Mouse (Mus musculus): Measurements from ENCODE around the gene H2al1h. TPM values are rescaled to one million over a fixed set of nuclear protein-coding genes. Genes with fewer than 3 reads are reported as not detected.
"Not testable (repeated sequence)": the region's sequence is repeated elsewhere in the genome, so short reads cannot be mapped to it uniquely, and the experiment has no call there.

The H2al1h gene
- polyA plus RNA-seq, 1 experiment from 2014 or later: not detected

DNA sequence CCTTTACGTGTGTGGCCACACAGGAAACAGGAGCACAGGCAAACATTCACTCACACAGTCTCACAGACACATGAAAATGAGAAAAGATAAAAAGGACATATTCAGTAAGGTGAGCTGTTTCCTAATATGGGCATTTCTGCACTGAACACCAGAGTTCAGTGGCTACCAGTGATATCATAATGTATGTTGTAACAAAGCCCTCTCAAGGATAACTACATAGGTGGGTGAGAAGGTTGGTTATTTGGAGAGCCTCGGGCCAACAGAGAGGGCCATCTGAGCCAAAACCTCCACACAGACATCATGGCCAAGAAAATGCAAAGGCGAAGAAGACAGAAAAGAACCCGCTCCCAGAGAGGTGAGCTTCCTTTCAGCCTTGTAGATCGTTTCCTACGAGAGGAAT is 12.8 kb upstream of the H2al1h start, which contains the start of gene H2al1d:
Gene H2al1d (plus strand): TSS at position 301 of the 400 bp plus-strand sequence.
- H3K4me2 ChIP-seq (ENCODE audit: low read length); H3K27ac ChIP-seq; H3K9ac ChIP-seq (ENCODE audit: low read depth, low read length); H3K9me3 ChIP-seq (replicated peaks; ENCODE audit: low read length); ATAC-seq (replicated peaks; ENCODE audit: low FRiP score, low read depth); H3K4me1 ChIP-seq (replicated peaks; ENCODE audit: insufficient read depth, low read length); H3K4me3 ChIP-seq (replicated peaks; ENCODE audit: low read depth, low read length); H3K27me3 ChIP-seq (ENCODE audit: insufficient read depth, low read length); H3K36me3 ChIP-seq (ENCODE audit: insufficient read depth, low read length); DNase-seq (ENCODE audit: low spot score): not testable (repeated sequence)
- WGBS: no CpG with 5 or more reads among the region's 6 CpGs

- not testable (repeated sequence) for ATAC-seq (replicated peaks; ENCODE audit: low FRiP score, low read depth); H3K27me3 ChIP-seq (ENCODE audit: insufficient read depth, low read length); H3K36me3 ChIP-seq (ENCODE audit: insufficient read depth, low read length); H3K27ac ChIP-seq; H3K9ac ChIP-seq (ENCODE audit: low read depth, low read length); H3K9me3 ChIP-seq (replicated peaks; ENCODE audit: low read length); H3K4me2 ChIP-seq (ENCODE audit: low read length); H3K4me1 ChIP-seq (replicated peaks; ENCODE audit: insufficient read depth, low read length); DNase-seq (ENCODE audit: low spot score); H3K4me3 ChIP-seq (replicated peaks; ENCODE audit: low read depth, low read length)
- WGBS: no CpG with 5 or more reads among the region's 3 CpGs
Observed at GRCm38 (mm10) chrX:11311634-11312033, 9.7 kb upstream of the H2al1h start, which contains the start of gene H2al1e. Gene H2al1e, plus strand, starts transcription at chrX:11311934.

DNA sequence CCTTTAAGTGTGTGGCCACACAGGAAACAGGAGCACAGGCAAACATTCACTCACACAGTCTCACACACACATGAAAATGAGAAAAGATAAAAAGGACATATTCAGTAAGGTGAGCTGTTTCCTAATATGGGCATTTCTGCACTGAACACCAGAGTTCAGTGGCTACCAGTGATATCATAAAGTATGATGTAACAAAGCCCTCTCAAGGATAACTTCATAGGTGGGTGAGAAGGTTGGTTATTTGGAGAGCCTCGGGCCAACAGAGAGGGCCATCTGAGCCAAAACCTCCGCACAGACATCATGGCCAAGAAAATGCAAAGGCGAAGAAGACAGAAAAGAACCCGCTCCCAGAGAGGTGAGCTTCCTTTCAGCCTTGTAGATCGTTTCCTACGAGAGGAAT is 6.4 kb upstream of the H2al1h start, which contains the start of gene H2al1f:
Gene H2al1f (plus strand): TSS at position 301 of the 400 bp plus-strand sequence.
- H3K4me2 ChIP-seq (ENCODE audit: low read length); H3K27ac ChIP-seq; H3K27me3 ChIP-seq (ENCODE audit: insufficient read depth, low read length); H3K9ac ChIP-seq (ENCODE audit: low read depth, low read length); ATAC-seq (replicated peaks; ENCODE audit: low FRiP score, low read depth); H3K4me3 ChIP-seq (replicated peaks; ENCODE audit: low read depth, low read length); H3K36me3 ChIP-seq (ENCODE audit: insufficient read depth, low read length); H3K4me1 ChIP-seq (replicated peaks; ENCODE audit: insufficient read depth, low read length); H3K9me3 ChIP-seq (replicated peaks; ENCODE audit: low read length); DNase-seq (ENCODE audit: low spot score): not testable (repeated sequence)
- WGBS: no CpG with 5 or more reads among the region's 6 CpGs

DNA sequence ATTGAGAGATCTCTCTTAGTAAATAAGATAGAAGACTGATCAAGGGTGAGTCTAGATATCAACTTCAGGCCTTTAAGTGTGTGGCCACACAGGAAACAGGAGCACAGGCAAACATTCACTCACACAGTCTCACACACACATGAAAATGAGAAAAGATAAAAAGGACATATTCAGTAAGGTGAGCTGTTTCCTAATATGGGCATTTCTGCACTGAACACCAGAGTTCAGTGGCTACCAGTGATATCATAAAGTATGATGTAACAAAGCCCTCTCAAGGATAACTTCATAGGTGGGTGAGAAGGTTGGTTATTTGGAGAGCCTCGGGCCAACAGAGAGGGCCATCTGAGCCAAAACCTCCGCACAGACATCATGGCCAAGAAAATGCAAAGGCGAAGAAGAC is 3.3 kb upstream of the H2al1h start, which contains the start of gene H2al1g:
Gene H2al1g (plus strand): TSS at position 301 of the 400 bp plus-strand sequence.
- not testable (repeated sequence) for H3K4me2 ChIP-seq (ENCODE audit: low read length); H3K9me3 ChIP-seq (replicated peaks; ENCODE audit: low read length); ATAC-seq (replicated peaks; ENCODE audit: low FRiP score, low read depth); H3K27ac ChIP-seq; H3K9ac ChIP-seq (ENCODE audit: low read depth, low read length); H3K36me3 ChIP-seq (ENCODE audit: insufficient read depth, low read length); H3K4me3 ChIP-seq (replicated peaks; ENCODE audit: low read depth, low read length); H3K27me3 ChIP-seq (ENCODE audit: insufficient read depth, low read length); DNase-seq (ENCODE audit: low spot score); H3K4me1 ChIP-seq (replicated peaks; ENCODE audit: insufficient read depth, low read length)
- no CpG with 5 or more reads among the region's 3 CpGs for WGBS

DNA sequence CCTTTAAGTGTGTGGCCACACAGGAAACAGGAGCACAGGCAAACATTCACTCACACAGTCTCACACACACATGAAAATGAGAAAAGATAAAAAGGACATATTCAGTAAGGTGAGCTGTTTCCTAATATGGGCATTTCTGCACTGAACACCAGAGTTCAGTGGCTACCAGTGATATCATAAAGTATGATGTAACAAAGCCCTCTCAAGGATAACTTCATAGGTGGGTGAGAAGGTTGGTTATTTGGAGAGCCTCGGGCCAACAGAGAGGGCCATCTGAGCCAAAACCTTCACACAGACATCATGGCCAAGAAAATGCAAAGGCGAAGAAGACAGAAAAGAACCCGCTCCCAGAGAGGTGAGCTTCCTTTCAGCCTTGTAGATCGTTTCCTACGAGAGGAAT is 3.1 kb downstream of the H2al1h start, which contains the start of gene H2al1i:
Gene H2al1i (plus strand): TSS at position 301 of the 400 bp plus-strand sequence.
- not testable (repeated sequence) for H3K36me3 ChIP-seq (ENCODE audit: insufficient read depth, low read length); H3K9ac ChIP-seq (ENCODE audit: low read depth, low read length); H3K4me3 ChIP-seq (replicated peaks; ENCODE audit: low read depth, low read length); H3K4me2 ChIP-seq (ENCODE audit: low read length); H3K27me3 ChIP-seq (ENCODE audit: insufficient read depth, low read length); H3K4me1 ChIP-seq (replicated peaks; ENCODE audit: insufficient read depth, low read length); ATAC-seq (replicated peaks; ENCODE audit: low FRiP score, low read depth); H3K27ac ChIP-seq; DNase-seq (ENCODE audit: low spot score); H3K9me3 ChIP-seq (replicated peaks; ENCODE audit: low read length)
- WGBS: 100% methylated on average over 3 of the region's 5 CpGs

- WGBS: 96% methylated on average over 2 of the region's 2 CpGs
- not testable (repeated sequence) for H3K27ac ChIP-seq; H3K9me3 ChIP-seq (replicated peaks; ENCODE audit: low read length); H3K36me3 ChIP-seq (ENCODE audit: insufficient read depth, low read length); H3K4me3 ChIP-seq (replicated peaks; ENCODE audit: low read depth, low read length); H3K4me1 ChIP-seq (replicated peaks; ENCODE audit: insufficient read depth, low read length); H3K4me2 ChIP-seq (ENCODE audit: low read length); DNase-seq (ENCODE audit: low spot score); ATAC-seq (replicated peaks; ENCODE audit: low FRiP score, low read depth); H3K9ac ChIP-seq (ENCODE audit: low read depth, low read length); H3K27me3 ChIP-seq (ENCODE audit: insufficient read depth, low read length)
Observed at GRCm38 (mm10) chrX:11327522-11327921, 6.2 kb downstream of the H2al1h start, which contains the start of gene H2al1j. Gene H2al1j, plus strand, starts transcription at chrX:11327822.

DNA sequence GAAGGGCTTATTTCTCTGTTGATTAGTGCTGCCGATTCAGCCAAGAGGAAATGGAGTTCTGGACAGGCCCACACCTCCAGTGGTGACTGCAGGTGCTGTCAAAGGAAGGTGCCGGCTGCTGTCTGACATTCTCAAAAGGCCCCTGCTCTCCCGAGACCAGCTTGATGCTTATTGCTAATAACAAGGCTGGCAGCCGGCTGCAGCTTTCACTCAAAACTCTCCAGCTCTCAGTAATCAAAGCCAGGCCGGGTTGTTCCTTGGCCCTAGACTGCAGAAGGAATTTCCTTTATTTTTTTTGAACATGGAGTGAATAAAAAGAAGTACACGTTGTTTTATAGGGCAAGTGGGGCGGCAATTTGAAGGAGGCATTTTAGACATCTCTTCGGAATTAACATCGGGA is 24.5 kb downstream of the H2al1h start:
- ATAC-seq (replicated peaks; ENCODE audit: low FRiP score, low read depth) (no peak), DNase-seq (ENCODE audit: low spot score) (no peak)
- no peaks in the 10 kb centered on the region for H3K27me3 ChIP-seq (ENCODE audit: insufficient read depth, low read length)
- no peak overlapping the region for H3K4me3 ChIP-seq (replicated peaks; ENCODE audit: low read depth, low read length)
- H3K27ac ChIP-seq: no peak overlapping the region
- H3K4me1 ChIP-seq (replicated peaks; ENCODE audit: insufficient read depth, low read length): no peaks in the 10 kb centered on the region
- H3K4me2 ChIP-seq (ENCODE audit: low read length): no peak overlapping the region
- WGBS: 76% methylated on average over 9 of the region's 9 CpGs
- no peak overlapping the region for H3K9ac ChIP-seq (ENCODE audit: low read depth, low read length)
- H3K36me3 ChIP-seq (ENCODE audit: insufficient read depth, low read length): no peaks in the 10 kb centered on the region
- H3K9me3 ChIP-seq (replicated peaks; ENCODE audit: low read length): no peaks in the 10 kb centered on the region
- no peak for TF ChIP-seq CTCF (IDR thresholded peaks at IDR 0.05; ENCODE audit: low read depth)

Data from kidney, postnatal 0 days (tissue).